ENCODE assay signal across 8 mouse cellular contexts in the genomic region with DNA sequence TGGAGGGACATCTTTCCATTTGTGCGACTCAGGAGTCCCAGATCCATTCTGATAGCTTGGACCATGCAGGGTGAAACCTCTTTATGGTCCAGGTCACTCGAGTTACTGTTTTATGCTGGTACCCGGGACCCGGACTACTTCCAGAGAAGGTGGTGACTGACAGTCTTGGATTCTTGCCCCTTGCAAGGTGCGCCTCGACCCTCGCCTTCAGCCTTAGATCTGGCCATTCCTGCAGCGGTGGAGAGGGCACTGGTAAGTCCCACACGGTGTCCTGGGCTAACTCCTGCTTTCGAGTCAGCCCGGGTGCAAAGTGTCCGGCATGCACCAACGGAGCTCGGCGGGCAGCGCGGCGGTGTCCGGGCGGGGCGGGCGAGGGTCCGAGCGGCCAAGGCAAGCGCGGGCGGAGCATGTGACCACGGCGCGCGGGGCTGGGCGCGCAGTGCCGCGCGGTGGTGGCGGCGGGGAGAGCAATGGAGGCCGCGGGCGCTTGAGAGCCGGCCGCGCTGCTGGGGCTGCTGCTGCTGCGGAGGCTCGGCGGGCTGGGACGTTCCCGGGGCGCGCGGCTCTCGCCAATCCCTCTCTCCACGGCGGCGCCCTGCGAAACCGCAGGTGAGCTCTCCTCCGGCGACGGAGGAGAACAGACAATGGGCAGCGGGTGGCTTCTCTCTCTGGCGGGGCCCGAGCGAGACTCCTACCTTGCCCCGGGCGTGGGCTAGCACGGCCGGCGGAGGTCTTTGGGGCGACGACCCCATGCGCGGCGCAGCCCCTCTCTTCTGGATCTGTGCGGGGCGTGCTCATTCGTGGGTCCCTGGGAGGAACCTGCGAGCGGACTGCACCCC. TPM values are rescaled to one million over a fixed set of nuclear protein-coding genes. Genes with fewer than 3 reads are reported as not detected.
DNase-seq lines count a peak whose midpoint lies in the region; ATAC-seq lines count a peak whose summit lies in the region.

No protein-coding gene starts in this region.

- H3K9me3 ChIP-seq in hindbrain, embryonic 15.5 days: no peaks in the 10 kb centered on the region

- H3K36me3 ChIP-seq in hindbrain, embryonic 15.5 days: no peaks in the 10 kb centered on the region

- no peaks in the 10 kb centered on the region for H3K27me3 ChIP-seq in hindbrain, embryonic 15.5 days

- peaks cover 32% of the 10 kb centered on the region for H3K4me1 ChIP-seq in hindbrain, embryonic 15.5 days (replicated peaks)

- peak; percentile 77 for DNase-seq in heart, adult 11 months
- no peak for DNase-seq in heart, adult 8-10 months (ENCODE audit: low spot score)
- DNase-seq in cerebellum, adult 9-11 months: peak; percentile 14
- peak; percentile 63 for DNase-seq in forelimb bud, embryonic 11.5 days (ENCODE audit: low read depth, low spot score)
- DNase-seq in left cerebral cortex, postnatal 36 days (ENCODE audit: low spot score in 2 of 2): peak; percentile 69 to 82
- peak; percentile 50 to 64 for DNase-seq in right cerebral cortex, postnatal 36 days (ENCODE audit: low spot score in 2 of 2)

- WGBS in hindbrain, embryonic 15.5 days: under 1% methylated on average over 66 of the region's 80 CpGs

- intact Hi-C loops in left cerebral cortex, postnatal 36 days (cut with DNase I): loop anchor here (5.0 kb wide), 2 partner anchors 70 to 185 kb away; partner anchors contain the start of gene Cep135

- peak overlapping the region; percentile 99 for H3K27ac ChIP-seq in hindbrain, embryonic 15.5 days (replicated peaks)

- peak overlapping the region; percentile 100 for H3K9ac ChIP-seq in hindbrain, embryonic 15.5 days

- peak; percentile 92 for ATAC-seq in hindbrain, embryonic 15.5 days (ENCODE audit: low FRiP score, low read depth)
- peak; percentile 43; the same call in 1 of the 2 replicates for ATAC-seq in megakaryocyte-erythroid progenitor cell, adult 5-6 weeks (replicated peaks; ENCODE audit: low FRiP score, low TSS enrichment, poor library complexity, severe bottlenecking)

- peak overlapping the region; percentile 91 for H3K4me2 ChIP-seq in hindbrain, embryonic 15.5 days

- peak overlapping the region; percentile 98 for H3K4me3 ChIP-seq in hindbrain, embryonic 15.5 days

RNA-seq across cellular contexts. Expression of gene C530008M17Rik, which starts 1.2 kb away (rescaled TPM):
- total RNA-seq in heart, adult 8-10 months (2022): 1 to 10 TPM; 2.0 to 5.9 (median 2.5) TPM
- polyA plus RNA-seq in hindbrain, embryonic 15.5 days (2015; fragmentation: Nextera tagmentation; extraction: Ambion mirVana): 68.1 and 76.2 TPM in 2 replicates
- 10 to 100 TPM; 51.8 to 53.5 TPM for total RNA-seq in left cerebral cortex, postnatal 36 days (2021)
- 32.4 and 38.6 TPM in 2 replicates for total RNA-seq in megakaryocyte-erythroid progenitor cell, adult 5-6 weeks (2014; fragmentation: Nextera tagmentation)
- total RNA-seq in megakaryocyte-erythroid progenitor cell, adult 5-6 weeks (2017): 11.9 and 19.5 TPM in 2 replicates
